Mouse (Mus musculus): ENCODE data around the gene Mogs.

GRCm38 (mm10) chr6:83087205-83087925 is 27.9 kb upstream of the Mogs start:
- no peak for TF ChIP-seq POLR2A (IDR thresholded peaks at IDR 0.05; ENCODE audit: low read depth, low read length)
- TF ChIP-seq CTCF (IDR thresholded peaks at IDR 0.05; ENCODE audit: borderline replicate concordance, insufficient read depth, low read length): no peak
